Mouse (Mus musculus) bone marrow, adult 2 months (tissue): ENCODE measurements around the gene Asb13. TPM values are rescaled to one million over a fixed set of nuclear protein-coding genes. Genes with fewer than 3 reads are reported as not detected.

Experiments used
- H3K27ac ChIP-seq: fragments of 200-500 bp; 2 replicates; pipeline ENCODE4 v1.5.1; 2012; ENCODE audit warnings: low read depth, mild to moderate bottlenecking, control low read depth, inconsistent platforms, low read length; ENCODE audit not compliant: control insufficient read depth, poor library complexity, insufficient read depth
- H3K4me1 ChIP-seq: fragments of 200-500 bp; 2 replicates; pipeline ENCODE4 v1.6.1; 2011; ENCODE audit warnings: low read length; ENCODE audit not compliant: control insufficient read depth, insufficient read depth
- H3K4me3 ChIP-seq: fragments of 200-500 bp; replicated peaks from 2 replicates; pipeline ENCODE3; 2011; ENCODE audit warnings: mild to moderate bottlenecking, low read depth, low read length, control low read depth; ENCODE audit not compliant: control insufficient read depth
- CTCF ChIP-seq: fragments of 200-500 bp; IDR thresholded peaks from 2 replicates; pipeline ENCODE4 v1.5.1; 2011; ENCODE audit warnings: low read length, control low read depth; ENCODE audit not compliant: control insufficient read depth, insufficient read depth
- POLR2A ChIP-seq: fragments of 200-500 bp; IDR thresholded peaks from 2 replicates; pipeline ENCODE4 v1.6.1; 2011; ENCODE audit warnings: low read depth, mild to moderate bottlenecking, control low read depth, low read length, borderline replicate concordance; ENCODE audit not compliant: control insufficient read depth
- WGBS: fragments of 180-500 bp; shearing (Covaris S2); methylation state at CpG from one replicate; pipeline ENCODE4 v1.1.7; 2018; 5-methylcytosine and 5-hydroxymethylcytosine counted together
- polyA plus RNA-seq: library from polyadenylated mRNA; stranded (reverse); fragments of >200 nt; gene quantifications from 2 replicates; pipeline ENCODE4 v1.2.4, GENCODE M21; 2011; ENCODE audit warnings: low replicate concordance; ENCODE audit not compliant: missing spikeins, insufficient read depth, insufficient read length

Gene Asb13
- polyA plus RNA-seq, 1 experiment, result 7.3 TPM

GRCm38 (mm10) chr13:3632551-3632950 lies 1.3 kb upstream of the Asb13 start:
- no peak overlapping the region for H3K27ac ChIP-seq
- no peaks in the 10 kb centered on the region; the same call in 1 of the 2 replicates for H3K4me1 ChIP-seq
- no peak for TF ChIP-seq POLR2A
- no peak for TF ChIP-seq CTCF
- 82% methylated on average over 9 of the region's 9 CpGs for WGBS
- no peak overlapping the region for H3K4me3 ChIP-seq

- TF ChIP-seq CTCF (no peak), POLR2A (no peak)
- no peaks in the 10 kb centered on the region; the same call in 1 of the 2 replicates for H3K4me1 ChIP-seq
- no peak overlapping the region for H3K27ac ChIP-seq
- no peak overlapping the region for H3K4me3 ChIP-seq
- WGBS, result 37% methylated on average over 6 of the region's 6 CpGs
Observed at GRCm38 (mm10) chr13:3633131-3633530, 701 bp upstream of the Asb13 start.

GRCm38 (mm10) chr13:3635076-3635475 lies 1.2 kb downstream of the Asb13 start:
- no peak overlapping the region for H3K27ac ChIP-seq
- TF ChIP-seq POLR2A, result no peak
- no peak for TF ChIP-seq CTCF
- 66% methylated on average over 3 of the region's 3 CpGs for WGBS
- no peaks in the 10 kb centered on the region; the same call in 1 of the 2 replicates for H3K4me1 ChIP-seq
- no peak overlapping the region for H3K4me3 ChIP-seq

GRCm38 (mm10) chr13:3636797-3637196 lies 3.0 kb downstream of the Asb13 start:
- Histone ChIP-seq H3K27ac (peak overlapping the region; percentile 57), H3K4me3 (peak overlapping the region; percentile 64), H3K4me1 (no peaks in the 10 kb centered on the region; the same call in 1 of the 2 replicates)
- 9% methylated on average over 11 of the region's 11 CpGs for WGBS
- TF ChIP-seq CTCF, result no peak
- TF ChIP-seq POLR2A, result no peak

GRCm38 (mm10) chr13:3642049-3642448 lies 8.2 kb downstream of the Asb13 start:
- no peak overlapping the region for H3K4me3 ChIP-seq
- no peak overlapping the region for H3K27ac ChIP-seq
- H3K4me1 ChIP-seq, result no peaks in the 10 kb centered on the region; the same call in 1 of the 2 replicates
- 79% methylated on average over 9 of the region's 9 CpGs for WGBS
- TF ChIP-seq POLR2A (no peak), CTCF (peak; percentile 55)

- WGBS, result 83% methylated on average over 5 of the region's 5 CpGs
- Histone ChIP-seq H3K4me1 (no peaks in the 10 kb centered on the region; the same call in 1 of the 2 replicates), H3K4me3 (no peak overlapping the region), H3K27ac (no peak overlapping the region)
- TF ChIP-seq POLR2A, result no peak
- no peak for TF ChIP-seq CTCF
Observed at GRCm38 (mm10) chr13:3642538-3642937, 8.7 kb downstream of the Asb13 start.

- TF ChIP-seq POLR2A, result no peak
- TF ChIP-seq CTCF, result no peak
- 80% methylated on average over 5 of the region's 5 CpGs for WGBS
- H3K4me1 ChIP-seq, result no peaks in the 10 kb centered on the region; the same call in 1 of the 2 replicates
- H3K4me3 ChIP-seq, result no peak overlapping the region
- no peak overlapping the region for H3K27ac ChIP-seq
Observed at GRCm38 (mm10) chr13:3644871-3645270, 11.0 kb downstream of the Asb13 start.

GRCm38 (mm10) chr13:3645919-3646318 lies 12.1 kb downstream of the Asb13 start:
- H3K27ac ChIP-seq, result no peak overlapping the region
- no peak for TF ChIP-seq POLR2A
- no peak for TF ChIP-seq CTCF
- WGBS, result 79% methylated on average over 3 of the region's 3 CpGs
- H3K4me3 ChIP-seq, result no peak overlapping the region
- H3K4me1 ChIP-seq, result no peaks in the 10 kb centered on the region; the same call in 1 of the 2 replicates

GRCm38 (mm10) chr13:3646566-3646965 lies 12.7 kb downstream of the Asb13 start:
- H3K27ac ChIP-seq, result no peak overlapping the region
- 79% methylated on average over 7 of the region's 7 CpGs for WGBS
- H3K4me1 ChIP-seq, result no peaks in the 10 kb centered on the region; the same call in 1 of the 2 replicates
- H3K4me3 ChIP-seq, result no peak overlapping the region
- TF ChIP-seq CTCF (no peak), POLR2A (no peak)
